Mouse (Mus musculus): Measurements from ENCODE around the gene Gm13287. TPM values are rescaled to one million over a fixed set of nuclear protein-coding genes. Genes with fewer than 3 reads are reported as not detected.

The Gm13287 gene
- not detected in 2 replicates for polyA plus RNA-seq (2012)

DNA sequence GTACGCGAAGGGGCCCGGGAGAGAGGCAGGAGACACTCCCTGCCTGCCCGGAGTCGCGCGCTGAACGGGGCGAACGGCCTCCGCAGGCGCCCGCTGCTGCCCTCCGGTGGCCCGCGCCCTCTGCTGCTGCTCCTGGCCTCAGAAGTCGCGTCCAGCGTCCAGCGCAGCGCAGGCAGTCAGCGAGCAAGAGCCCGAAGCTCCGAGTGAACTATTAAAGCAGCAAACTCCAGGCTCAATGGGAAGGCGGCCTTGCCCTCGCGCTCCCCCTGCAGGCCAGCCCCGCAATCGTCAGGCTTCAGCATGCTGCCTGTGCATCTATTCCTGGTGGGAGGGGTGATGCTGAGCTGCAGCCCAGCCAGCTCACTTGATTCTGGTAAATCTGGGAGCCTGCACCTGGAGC lies at the start of gene Gm13287:
Gene Gm13287, plus strand, starts transcription at position 301 of the 400 bp plus-strand sequence.

GRCm38 (mm10) chr4:88754818-88755340 lies 48.2 kb upstream of the Gm13287 start, which contains the start of gene Gm13271:
TSS of gene Gm13271 (plus strand) at chr4:88754868.

DNA sequence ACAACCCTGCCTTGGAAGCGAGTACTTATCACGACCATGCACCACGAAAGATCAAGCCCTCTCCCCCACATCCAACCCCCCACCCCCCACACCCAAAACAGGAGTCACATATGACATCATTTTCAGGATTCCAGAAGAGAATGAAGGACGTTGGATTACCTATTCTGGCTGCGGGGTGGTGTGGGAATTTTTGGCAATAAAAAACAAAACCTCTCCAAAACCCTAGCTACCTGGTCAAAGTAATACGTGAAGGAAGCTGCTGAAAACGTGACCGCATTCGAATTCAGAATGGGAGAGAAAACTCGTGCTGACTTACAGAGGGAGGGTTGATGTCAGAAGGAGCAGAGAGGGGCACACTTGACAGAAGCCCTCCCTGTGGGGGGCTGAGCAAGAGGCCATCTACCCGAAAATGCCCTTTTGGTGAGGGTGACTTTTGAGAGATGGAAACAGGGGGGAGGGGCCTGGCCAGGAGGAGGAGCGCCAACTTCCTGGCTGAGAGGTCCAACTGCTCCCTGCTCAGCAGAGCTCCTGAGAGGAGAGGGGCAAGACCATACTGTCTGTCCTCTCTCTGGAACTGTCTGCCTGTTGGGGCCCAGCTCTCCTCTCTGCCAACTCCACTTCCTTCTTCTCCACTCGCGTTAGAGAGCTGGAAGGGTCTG lies 43.3 kb upstream of the Gm13287 start, which contains the start of gene Gm13283:
Gene Gm13283, plus strand, starts transcription at position 510 of the 659 bp plus-strand sequence.

GRCm38 (mm10) chr4:88773534-88773933 lies 29.5 kb upstream of the Gm13287 start, which contains the start of gene Gm13290:
TSS of gene Gm13290 (plus strand) at chr4:88773834.

GRCm38 (mm10) chr4:88776622-88777021 lies 26.4 kb upstream of the Gm13287 start, which contains the start of gene Gm13289:
TSS of gene Gm13289 (plus strand) at chr4:88776922.

DNA sequence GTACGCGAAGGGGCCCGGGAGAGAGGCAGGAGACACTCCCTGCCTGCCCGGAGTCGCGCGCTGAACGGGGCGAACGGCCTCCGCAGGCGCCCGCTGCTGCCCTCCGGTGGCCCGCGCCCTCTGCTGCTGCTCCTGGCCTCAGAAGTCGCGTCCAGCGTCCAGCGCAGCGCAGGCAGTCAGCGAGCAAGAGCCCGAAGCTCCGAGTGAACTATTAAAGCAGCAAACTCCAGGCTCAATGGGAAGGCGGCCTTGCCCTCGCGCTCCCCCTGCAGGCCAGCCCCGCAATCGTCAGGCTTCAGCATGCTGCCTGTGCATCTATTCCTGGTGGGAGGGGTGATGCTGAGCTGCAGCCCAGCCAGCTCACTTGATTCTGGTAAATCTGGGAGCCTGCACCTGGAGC lies 23.5 kb upstream of the Gm13287 start, which contains the start of gene Gm13272:
Gene Gm13272, plus strand, starts transcription at position 301 of the 400 bp plus-strand sequence.

DNA sequence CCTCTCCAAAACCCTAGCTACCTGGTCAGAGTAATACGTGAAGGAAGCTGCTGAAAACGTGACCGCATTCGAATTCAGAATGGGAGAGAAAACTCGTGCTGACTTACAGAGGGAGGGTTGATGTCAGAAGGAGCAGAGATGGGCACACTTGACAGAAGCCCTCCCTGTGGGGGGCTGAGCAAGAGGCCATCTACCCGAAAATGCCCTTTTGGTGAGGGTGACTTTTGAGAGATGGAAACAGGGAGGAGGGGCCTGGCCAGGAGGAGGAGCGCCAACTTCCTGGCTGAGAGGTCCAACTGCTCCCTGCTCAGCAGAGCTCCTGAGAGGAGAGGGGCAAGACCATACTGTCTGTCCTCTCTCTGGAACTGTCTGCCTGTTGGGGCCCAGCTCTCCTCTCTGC lies 21.2 kb upstream of the Gm13287 start, which contains the start of gene Ifnz:
Gene Ifnz, plus strand, starts transcription at position 301 of the 400 bp plus-strand sequence.

GRCm38 (mm10) chr4:88785409-88785808 lies 17.6 kb upstream of the Gm13287 start, which contains the start of gene Gm13276:
TSS of gene Gm13276 (plus strand) at chr4:88785709.

GRCm38 (mm10) chr4:88788402-88788801 lies 14.7 kb upstream of the Gm13287 start, which contains the start of gene Gm13277:
TSS of gene Gm13277 (plus strand) at chr4:88788632.

GRCm38 (mm10) chr4:88791250-88791649 lies 11.8 kb upstream of the Gm13287 start, which contains the start of gene Gm13278:
TSS of gene Gm13278 (plus strand) at chr4:88791550.

DNA sequence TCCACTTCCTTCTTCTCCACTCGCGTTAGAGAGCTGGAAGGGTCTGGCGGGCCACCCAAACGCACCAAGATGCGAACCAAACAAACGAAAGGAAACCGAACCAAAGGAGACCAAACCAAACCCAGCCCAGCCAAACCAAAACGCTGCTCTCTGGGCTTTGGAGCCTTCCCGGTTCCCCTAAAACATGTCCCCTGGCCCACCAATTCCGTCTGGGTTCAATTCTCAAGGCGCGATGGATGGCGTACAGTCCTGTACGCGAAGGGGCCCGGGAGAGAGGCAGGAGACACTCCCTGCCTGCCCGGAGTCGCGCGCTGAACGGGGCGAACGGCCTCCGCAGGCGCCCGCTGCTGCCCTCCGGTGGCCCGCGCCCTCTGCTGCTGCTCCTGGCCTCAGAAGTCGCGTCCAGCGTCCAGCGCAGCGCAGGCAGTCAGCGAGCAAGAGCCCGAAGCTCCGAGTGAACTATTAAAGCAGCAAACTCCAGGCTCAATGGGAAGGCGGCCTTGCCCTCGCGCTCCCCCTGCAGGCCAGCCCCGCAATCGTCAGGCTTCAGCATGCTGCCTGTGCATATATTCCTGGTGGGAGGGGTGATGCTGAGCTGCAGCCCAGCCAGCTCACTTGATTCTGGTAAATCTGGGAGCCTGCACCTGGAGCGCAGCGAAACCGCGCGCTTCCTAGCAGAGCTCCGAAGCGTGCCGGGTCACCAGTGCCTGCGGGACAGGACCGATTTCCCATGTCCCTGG lies 8.9 kb upstream of the Gm13287 start, which contains the start of gene Gm13275:
Gene Gm13275, plus strand, starts transcription at position 552 of the 740 bp plus-strand sequence.

GRCm38 (mm10) chr4:88797097-88797496 lies 6.0 kb upstream of the Gm13287 start, which contains the start of gene Gm13279:
TSS of gene Gm13279 (plus strand) at chr4:88797397.

GRCm38 (mm10) chr4:88799365-88799764 lies 3.7 kb upstream of the Gm13287 start, which contains the start of gene Gm13285:
TSS of gene Gm13285 (plus strand) at chr4:88799665.

GRCm38 (mm10) chr4:88805231-88805630 lies 2.2 kb downstream of the Gm13287 start, which contains the start of gene Gm13288:
TSS of gene Gm13288 (plus strand) at chr4:88805531.

GRCm38 (mm10) chr4:88815928-88816327 lies 12.9 kb downstream of the Gm13287 start, which contains the start of gene Ifna7:
TSS of gene Ifna7 (plus strand) at chr4:88816228.

DNA sequence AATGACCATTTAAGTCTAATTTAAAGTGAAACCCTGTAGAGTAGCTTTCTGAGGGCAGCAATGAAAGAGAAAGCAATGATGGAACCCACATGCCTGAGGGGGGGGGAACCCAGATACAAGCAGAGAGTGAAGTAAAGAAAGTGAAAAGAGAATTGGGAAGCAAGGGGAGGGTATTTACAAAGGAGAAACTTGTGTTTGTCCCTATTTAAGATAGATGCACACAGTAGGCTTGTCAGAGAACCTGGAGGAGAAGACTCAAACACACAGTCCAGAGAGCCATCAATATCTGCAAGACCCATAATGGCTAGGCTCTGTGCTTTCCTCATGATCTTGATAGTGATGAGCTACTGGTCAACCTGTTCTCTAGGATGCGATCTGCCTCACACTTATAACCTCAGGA lies 16.6 kb downstream of the Gm13287 start, which contains the start of gene Ifna11:
Gene Ifna11, plus strand, starts transcription at position 301 of the 400 bp plus-strand sequence.

GRCm38 (mm10) chr4:88827116-88827515 lies 24.1 kb downstream of the Gm13287 start, which contains the start of gene Ifna6:
TSS of gene Ifna6 (plus strand) at chr4:88827416.

GRCm38 (mm10) chr4:88835225-88835624 lies 32.2 kb downstream of the Gm13287 start, which contains the start of gene Ifna5:
TSS of gene Ifna5 (plus strand) at chr4:88835525.

DNA sequence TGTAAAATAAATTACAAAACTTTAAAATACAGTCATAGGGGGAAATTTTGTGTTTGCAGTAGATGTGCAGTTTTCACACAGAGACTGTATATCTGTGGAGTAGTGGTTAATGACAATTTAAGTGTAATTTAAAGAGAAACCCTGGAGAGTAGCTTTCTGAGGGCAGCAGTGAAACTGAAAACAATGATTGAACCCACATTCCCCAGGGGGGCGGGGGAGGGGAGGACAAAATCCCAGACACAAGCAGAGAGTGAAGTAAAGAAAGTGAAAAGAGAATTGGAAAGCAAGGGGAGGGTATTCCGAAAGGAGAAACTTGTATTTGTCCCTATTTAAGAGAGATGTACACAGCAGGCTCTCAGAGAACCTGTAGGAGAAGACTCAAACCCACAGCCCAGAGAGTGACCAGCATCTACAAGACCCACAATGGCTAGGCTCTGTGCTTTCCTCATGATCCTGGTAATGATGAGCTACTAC lies 38.4 kb downstream of the Gm13287 start, which contains the start of gene Ifna4:
Gene Ifna4, plus strand, starts transcription at position 424 of the 474 bp plus-strand sequence.

GRCm38 (mm10) chr4:88849698-88850097 lies 46.6 kb downstream of the Gm13287 start, which contains the start of gene Ifna1:
TSS of gene Ifna1 (plus strand) at chr4:88850087.

